Comparison of ENCODE assay signal across 31 mouse cellular contexts in the genomic region with DNA sequence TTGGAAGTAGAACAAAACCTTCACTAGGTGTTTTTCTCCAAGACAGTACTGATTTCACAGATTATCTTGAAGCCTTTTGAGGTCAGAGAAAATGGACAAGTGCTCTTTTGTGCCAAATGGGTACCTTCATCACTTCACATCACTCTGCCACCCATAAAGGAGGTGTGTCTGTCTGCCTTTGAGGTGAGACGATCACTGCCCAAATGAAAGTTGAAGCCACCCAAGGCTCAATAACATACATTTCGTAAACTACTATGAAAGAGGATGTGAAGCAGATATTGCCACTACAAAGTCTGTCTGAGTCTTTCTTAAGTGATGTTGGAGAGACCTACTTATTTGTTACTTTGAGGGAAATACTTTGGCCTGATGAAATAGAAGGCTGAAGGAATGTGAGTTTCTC. TPM values are rescaled to one million over a fixed set of nuclear protein-coding genes. Genes with fewer than 3 reads are reported as not detected.
"Had no signal": no experiment of that assay in that cellular context is flagged by ENCODE, and none has a peak within 500 bp of the region (broad histone marks: within the 10 kb centered on the region; RNA-seq: fewer than 3 reads in every experiment).

No protein-coding gene starts in this region.

- H3K27ac ChIP-seq: embryonic facial prominence, embryonic 10.5 days; embryonic facial prominence, embryonic 12.5 days; embryonic facial prominence, embryonic 13.5 days; embryonic facial prominence, embryonic 15.5 days; forebrain, embryonic 10.5 days; forebrain, embryonic 12.5 days; forebrain, embryonic 13.5 days; forebrain, embryonic 15.5 days; gastrocnemius, adult 2 months; heart, adult 2 months had no signal

- H3K27me3 ChIP-seq: embryonic facial prominence, embryonic 12.5 days; embryonic facial prominence, embryonic 13.5 days; embryonic facial prominence, embryonic 15.5 days; forebrain, embryonic 12.5 days; forebrain, embryonic 13.5 days; forebrain, embryonic 15.5 days had no signal

- DNase-seq: cerebellum, adult 8-10 months; cerebellum, adult 9-10 months; cerebellum, adult 9-11 months; cerebellum, postnatal 10 days; cerebellum, postnatal 14 days; cerebellum, postnatal 25 days; cerebellum, postnatal 36 days; embryo, embryonic 11 days; forebrain, postnatal 0 days; gastrocnemius, adult 2 months; gastrocnemius, postnatal 10 days; gastrocnemius, postnatal 14 days; gastrocnemius, postnatal 25 days; gastrocnemius, postnatal 36 days; heart, adult 11 months; heart, adult 18-20 months; heart, adult 2 months had no signal

- H3K4me1 ChIP-seq: embryonic facial prominence, embryonic 12.5 days; embryonic facial prominence, embryonic 13.5 days; embryonic facial prominence, embryonic 15.5 days; forebrain, embryonic 12.5 days; forebrain, embryonic 13.5 days; forebrain, embryonic 15.5 days had no signal

- H3K36me3 ChIP-seq: embryonic facial prominence, embryonic 10.5 days; embryonic facial prominence, embryonic 12.5 days; embryonic facial prominence, embryonic 13.5 days; embryonic facial prominence, embryonic 15.5 days; forebrain, embryonic 10.5 days; forebrain, embryonic 12.5 days; forebrain, embryonic 15.5 days had no signal

- ATAC-seq: forebrain, embryonic 13.5 days; forebrain, embryonic 14.5 days; forebrain, embryonic 15.5 days; forebrain, embryonic 16.5 days; forebrain, postnatal 0 days had no signal

- H3K9me3 ChIP-seq: embryonic facial prominence, embryonic 10.5 days; embryonic facial prominence, embryonic 12.5 days; embryonic facial prominence, embryonic 13.5 days; embryonic facial prominence, embryonic 15.5 days; forebrain, embryonic 10.5 days; forebrain, embryonic 12.5 days; forebrain, embryonic 13.5 days; forebrain, embryonic 15.5 days had no signal

- H3K4me3 ChIP-seq: embryonic facial prominence, embryonic 10.5 days; embryonic facial prominence, embryonic 12.5 days; embryonic facial prominence, embryonic 13.5 days; embryonic facial prominence, embryonic 15.5 days; erythroblast, embryonic 14.5 days; forebrain, embryonic 10.5 days; forebrain, embryonic 12.5 days; forebrain, embryonic 13.5 days; forebrain, embryonic 15.5 days; gastrocnemius, adult 2 months; heart, adult 2 months had no signal

- H3K4me2 ChIP-seq: embryonic facial prominence, embryonic 12.5 days; embryonic facial prominence, embryonic 13.5 days; embryonic facial prominence, embryonic 15.5 days; forebrain, embryonic 12.5 days; forebrain, embryonic 13.5 days; forebrain, embryonic 15.5 days had no signal

- H3K9ac ChIP-seq: embryonic facial prominence, embryonic 12.5 days; embryonic facial prominence, embryonic 13.5 days; embryonic facial prominence, embryonic 15.5 days; forebrain, embryonic 12.5 days; forebrain, embryonic 13.5 days; forebrain, embryonic 15.5 days; forebrain, postnatal 0 days had no signal

RNA-seq across cellular contexts. Expression of a gene that starts 4.6 kb away (rescaled TPM):
- total RNA-seq: common myeloid progenitor, adult 5-6 weeks; granulocyte monocyte progenitor cell, adult 5-6 weeks had no signal
- polyA plus RNA-seq: embryonic facial prominence, embryonic 10.5 days; embryonic facial prominence, embryonic 11.5 days; embryonic facial prominence, embryonic 13.5 days; erythroblast, embryonic 14.5 days; forebrain, embryonic 10.5 days had no signal
